Mouse (Mus musculus): Measurements from ENCODE around the gene Igsf21. TPM values are rescaled to one million over a fixed set of nuclear protein-coding genes. Genes with fewer than 3 reads are reported as not detected.

Igsf21 gene
- polyA plus RNA-seq, 1 experiment from 2014 or later, result not detected

DNA sequence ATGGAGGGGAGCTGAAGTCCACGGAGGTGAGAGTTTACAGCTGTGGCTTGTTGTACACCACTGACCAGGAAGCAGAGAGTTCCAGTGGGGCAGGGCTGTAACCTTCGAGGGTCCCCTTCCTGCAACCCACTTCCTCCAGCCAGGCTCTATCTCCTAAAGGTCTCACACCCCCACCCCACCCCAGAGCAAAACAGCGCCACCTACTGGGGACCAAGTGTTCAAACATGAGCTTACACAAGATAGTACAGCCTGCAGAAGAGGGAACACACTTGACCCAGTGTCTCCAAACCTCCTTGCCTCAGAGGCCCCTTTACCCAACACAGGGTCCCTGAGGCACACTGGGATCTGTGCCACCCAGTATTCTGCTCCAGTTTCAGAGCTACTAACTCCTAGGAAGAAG, 87.0 kb downstream of the Igsf21 start:
- Histone ChIP-seq H3K9me3 (replicated peaks; ENCODE audit: control insufficient read depth, low read length) (no peaks in the 10 kb centered on the region), H3K4me2 (ENCODE audit: low read depth, low read length) (no peak overlapping the region), H3K4me3 (ENCODE audit: low read depth, low read length) (no peak overlapping the region), H3K27ac (ENCODE audit: low read length) (no peak overlapping the region), H3K4me1 (ENCODE audit: control insufficient read depth, low read depth, low read length) (no peaks in the 10 kb centered on the region), H3K27me3 (ENCODE audit: control insufficient read depth, insufficient read depth, low read depth, low read length) (no peaks in the 10 kb centered on the region), H3K36me3 (ENCODE audit: control insufficient read depth, insufficient read depth) (no peaks in the 10 kb centered on the region), H3K9ac (ENCODE audit: low read depth, low read length) (no peak overlapping the region)
- WGBS (ENCODE audit: insufficient replicate concordance), result 19% methylated on average over 3 of the region's 3 CpGs
- ATAC-seq (ENCODE audit: low read depth), result no peak

DNA sequence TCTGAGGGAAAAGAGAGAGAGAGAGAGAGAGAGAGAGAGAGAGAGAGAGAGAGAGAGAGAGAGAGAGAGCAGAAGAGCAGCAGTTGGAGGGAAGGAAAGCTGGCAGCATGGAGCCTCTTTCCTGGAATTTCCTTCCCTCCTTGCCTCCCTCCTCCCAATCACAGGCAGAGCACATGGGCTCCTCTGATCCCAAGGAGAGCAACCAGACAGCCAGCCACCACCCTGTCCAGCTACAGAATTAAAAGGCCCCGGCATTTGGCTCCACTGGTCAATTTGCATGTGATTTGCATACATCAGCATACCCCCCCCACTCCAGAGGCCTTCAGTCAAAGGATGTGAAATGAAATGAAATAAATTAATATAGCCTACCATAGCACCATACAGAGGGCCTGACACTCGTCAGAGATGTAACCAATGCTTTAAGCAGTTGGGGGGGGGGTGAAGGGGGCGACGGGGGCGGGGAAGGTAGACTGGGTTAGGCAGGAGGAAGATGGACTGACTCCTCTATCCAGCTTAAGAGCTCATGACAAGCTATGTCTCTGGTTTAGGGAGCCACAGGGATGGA, 91.6 kb downstream of the Igsf21 start:
- Histone ChIP-seq H3K9me3 (replicated peaks; ENCODE audit: control insufficient read depth, low read length) (no peaks in the 10 kb centered on the region), H3K27ac (ENCODE audit: low read length) (no peak overlapping the region), H3K27me3 (ENCODE audit: control insufficient read depth, insufficient read depth, low read depth, low read length) (no peaks in the 10 kb centered on the region), H3K4me2 (ENCODE audit: low read depth, low read length) (no peak overlapping the region), H3K4me1 (ENCODE audit: control insufficient read depth, low read depth, low read length) (no peaks in the 10 kb centered on the region), H3K9ac (ENCODE audit: low read depth, low read length) (no peak overlapping the region), H3K36me3 (ENCODE audit: control insufficient read depth, insufficient read depth) (no peaks in the 10 kb centered on the region), H3K4me3 (ENCODE audit: low read depth, low read length) (no peak overlapping the region)
- ATAC-seq (ENCODE audit: low read depth), result no peak
- 54% methylated on average over 5 of the region's 5 CpGs for WGBS (ENCODE audit: insufficient replicate concordance)

DNA sequence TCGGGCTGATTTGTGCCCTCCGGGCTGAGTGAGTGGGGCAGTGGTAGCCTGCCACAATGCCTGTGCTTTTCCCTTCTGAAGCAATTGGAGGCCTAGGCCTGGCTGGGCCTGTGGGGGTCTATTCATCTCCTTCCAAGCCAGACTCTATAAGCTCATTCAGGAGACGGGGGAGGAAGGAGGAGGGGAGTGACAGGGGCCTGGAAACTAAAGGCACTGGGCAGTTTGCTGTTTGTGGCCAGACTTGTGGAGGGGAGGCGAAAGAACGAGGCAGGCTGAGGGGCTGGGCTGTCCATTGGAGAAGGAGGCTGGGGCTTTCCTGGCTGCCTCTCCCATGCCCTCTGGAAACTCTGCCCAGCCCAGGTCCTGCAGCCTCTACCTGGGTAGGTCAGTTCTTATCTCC, 92.1 kb downstream of the Igsf21 start:
- no peaks in the 10 kb centered on the region for H3K27me3 ChIP-seq (ENCODE audit: control insufficient read depth, insufficient read depth, low read depth, low read length)
- no peaks in the 10 kb centered on the region for H3K36me3 ChIP-seq (ENCODE audit: control insufficient read depth, insufficient read depth)
- no peak overlapping the region for H3K27ac ChIP-seq (ENCODE audit: low read length)
- no peak overlapping the region for H3K4me2 ChIP-seq (ENCODE audit: low read depth, low read length)
- WGBS (ENCODE audit: insufficient replicate concordance), result 62% methylated on average over 5 of the region's 5 CpGs
- no peak overlapping the region for H3K9ac ChIP-seq (ENCODE audit: low read depth, low read length)
- no peaks in the 10 kb centered on the region for H3K9me3 ChIP-seq (replicated peaks; ENCODE audit: control insufficient read depth, low read length)
- no peak for ATAC-seq (ENCODE audit: low read depth)
- H3K4me1 ChIP-seq (ENCODE audit: control insufficient read depth, low read depth, low read length), result no peaks in the 10 kb centered on the region
- no peak overlapping the region for H3K4me3 ChIP-seq (ENCODE audit: low read depth, low read length)

DNA sequence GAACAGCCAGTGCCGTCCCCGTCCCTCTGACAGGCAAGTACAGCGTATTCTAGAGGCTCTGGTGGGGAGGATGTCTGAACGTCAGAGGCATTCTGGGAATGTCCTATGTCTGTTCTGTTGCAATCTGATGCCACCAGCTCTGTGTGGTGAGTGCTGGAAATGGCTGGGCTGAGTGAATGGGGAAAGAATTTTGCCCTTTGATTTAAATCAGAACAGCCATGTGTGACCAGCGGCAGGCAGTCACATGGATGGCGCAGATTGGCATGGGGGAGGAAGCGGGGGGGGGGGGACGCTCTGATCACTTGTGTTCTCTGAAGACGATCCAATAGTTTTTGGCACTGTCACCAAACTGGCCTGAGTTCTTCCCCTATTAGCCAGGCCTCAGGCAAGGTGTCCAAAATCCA, 92.9 kb downstream of the Igsf21 start:
- ATAC-seq (ENCODE audit: low read depth), result no peak
- H3K36me3 ChIP-seq (ENCODE audit: control insufficient read depth, insufficient read depth), result no peaks in the 10 kb centered on the region
- WGBS (ENCODE audit: insufficient replicate concordance), result 56% methylated on average over 9 of the region's 9 CpGs
- H3K9ac ChIP-seq (ENCODE audit: low read depth, low read length), result no peak overlapping the region
- no peak overlapping the region for H3K4me3 ChIP-seq (ENCODE audit: low read depth, low read length)
- H3K4me1 ChIP-seq (ENCODE audit: control insufficient read depth, low read depth, low read length), result no peaks in the 10 kb centered on the region
- no peak overlapping the region for H3K4me2 ChIP-seq (ENCODE audit: low read depth, low read length)
- H3K9me3 ChIP-seq (replicated peaks; ENCODE audit: control insufficient read depth, low read length), result no peaks in the 10 kb centered on the region
- no peak overlapping the region for H3K27ac ChIP-seq (ENCODE audit: low read length)
- H3K27me3 ChIP-seq (ENCODE audit: control insufficient read depth, insufficient read depth, low read depth, low read length), result no peaks in the 10 kb centered on the region

DNA sequence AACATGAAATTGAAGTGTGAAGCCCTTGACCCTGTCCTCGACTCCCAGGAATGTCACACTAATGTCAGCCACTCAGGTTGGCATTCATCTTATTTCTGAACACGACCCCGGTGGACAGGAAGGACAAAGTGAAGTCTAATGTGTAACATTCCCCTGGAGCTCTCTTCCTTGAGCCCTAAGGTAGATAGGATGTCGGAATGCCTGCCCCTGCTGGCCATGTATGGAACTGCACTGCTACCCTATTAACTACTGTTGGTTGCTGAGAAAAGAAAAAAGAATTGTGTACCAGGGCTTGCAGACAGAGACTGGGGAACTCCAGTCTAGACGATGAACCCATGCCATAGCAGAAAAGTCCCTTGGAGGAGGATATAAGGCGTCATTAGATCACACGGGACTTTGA, 93.5 kb downstream of the Igsf21 start:
- no peak overlapping the region for H3K4me2 ChIP-seq (ENCODE audit: low read depth, low read length)
- no peak overlapping the region for H3K27ac ChIP-seq (ENCODE audit: low read length)
- ATAC-seq (ENCODE audit: low read depth), result no peak
- H3K36me3 ChIP-seq (ENCODE audit: control insufficient read depth, insufficient read depth), result no peaks in the 10 kb centered on the region
- WGBS (ENCODE audit: insufficient replicate concordance), result 21% methylated on average over 7 of the region's 7 CpGs
- no peaks in the 10 kb centered on the region for H3K4me1 ChIP-seq (ENCODE audit: control insufficient read depth, low read depth, low read length)
- H3K27me3 ChIP-seq (ENCODE audit: control insufficient read depth, insufficient read depth, low read depth, low read length), result no peaks in the 10 kb centered on the region
- no peaks in the 10 kb centered on the region for H3K9me3 ChIP-seq (replicated peaks; ENCODE audit: control insufficient read depth, low read length)
- no peak overlapping the region for H3K4me3 ChIP-seq (ENCODE audit: low read depth, low read length)
- no peak overlapping the region for H3K9ac ChIP-seq (ENCODE audit: low read depth, low read length)

DNA sequence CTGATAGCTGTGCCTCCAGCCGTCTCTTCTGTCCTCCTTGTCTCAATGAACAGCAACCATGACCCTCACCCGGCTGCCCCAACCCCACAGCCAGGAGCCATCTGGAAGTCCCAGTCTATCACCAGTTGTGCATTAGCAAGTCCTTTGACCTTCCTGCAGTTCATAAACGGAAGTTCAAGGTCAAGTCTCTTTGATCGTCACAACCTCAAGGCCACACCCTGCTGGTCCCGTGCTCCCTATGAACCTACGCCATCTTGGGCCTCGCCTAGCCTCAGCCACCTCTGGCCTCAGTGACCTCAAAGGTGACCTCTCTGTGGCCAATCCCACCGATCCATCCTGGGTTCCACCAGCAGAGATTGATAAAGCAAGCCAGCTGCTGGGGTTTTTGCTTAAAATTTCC, 96.9 kb downstream of the Igsf21 start:
- Histone ChIP-seq H3K36me3 (ENCODE audit: control insufficient read depth, insufficient read depth) (no peaks in the 10 kb centered on the region), H3K27me3 (ENCODE audit: control insufficient read depth, insufficient read depth, low read depth, low read length) (no peaks in the 10 kb centered on the region), H3K4me2 (ENCODE audit: low read depth, low read length) (no peak overlapping the region), H3K9me3 (replicated peaks; ENCODE audit: control insufficient read depth, low read length) (no peaks in the 10 kb centered on the region), H3K4me1 (ENCODE audit: control insufficient read depth, low read depth, low read length) (no peaks in the 10 kb centered on the region), H3K4me3 (ENCODE audit: low read depth, low read length) (no peak overlapping the region), H3K9ac (ENCODE audit: low read depth, low read length) (no peak overlapping the region), H3K27ac (ENCODE audit: low read length) (no peak overlapping the region)
- no peak for ATAC-seq (ENCODE audit: low read depth)
- WGBS (ENCODE audit: insufficient replicate concordance), result 67% methylated on average over 8 of the region's 8 CpGs

DNA sequence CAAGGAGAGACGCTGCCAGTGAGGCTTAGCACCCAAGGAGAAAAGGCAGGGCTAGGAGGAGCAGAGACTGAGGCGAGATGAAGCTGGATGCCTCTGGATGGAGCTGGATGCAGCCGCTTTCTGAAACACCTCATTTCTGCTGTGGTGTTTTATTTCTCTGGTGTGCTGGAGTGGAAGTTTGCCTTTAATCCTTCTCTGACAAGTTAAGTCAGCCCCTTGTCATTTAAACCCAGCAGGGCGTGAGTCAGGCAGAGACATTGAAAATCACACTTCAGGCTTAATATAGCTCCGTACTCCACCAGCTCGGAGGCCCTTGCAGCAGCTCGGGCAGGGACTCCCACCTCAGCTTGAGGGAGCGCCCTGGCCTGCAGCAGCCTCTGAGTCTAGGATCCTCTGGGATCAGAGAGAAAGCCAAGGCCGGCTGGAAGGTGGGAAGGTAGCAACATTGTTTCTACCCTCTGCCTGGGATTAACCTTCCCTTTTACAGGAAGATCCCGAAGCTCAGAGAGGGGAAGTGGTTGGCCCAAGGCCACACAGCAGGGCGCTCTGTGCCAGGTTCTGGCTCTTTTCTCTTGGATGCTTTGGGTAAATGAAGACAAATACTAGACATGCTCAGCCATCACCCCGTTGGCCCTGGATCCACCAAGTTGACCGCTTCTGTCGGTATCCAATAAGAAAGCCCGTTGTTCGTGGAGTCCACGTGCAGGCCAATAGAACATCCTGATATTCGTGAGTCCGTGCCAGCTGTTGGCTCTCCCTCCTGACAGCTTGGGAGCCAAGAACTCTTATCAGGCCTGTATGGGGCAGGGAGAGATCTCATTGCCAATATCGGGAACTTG, 98.5 kb downstream of the Igsf21 start:
- no peak overlapping the region for H3K4me3 ChIP-seq (ENCODE audit: low read depth, low read length)
- H3K4me2 ChIP-seq (ENCODE audit: low read depth, low read length), result no peak overlapping the region
- no peaks in the 10 kb centered on the region; the same call in 1 of the 2 replicates for H3K9me3 ChIP-seq (replicated peaks; ENCODE audit: control insufficient read depth, low read length)
- H3K27me3 ChIP-seq (ENCODE audit: control insufficient read depth, insufficient read depth, low read depth, low read length), result no peaks in the 10 kb centered on the region
- no peaks in the 10 kb centered on the region for H3K36me3 ChIP-seq (ENCODE audit: control insufficient read depth, insufficient read depth)
- H3K27ac ChIP-seq (ENCODE audit: low read length), result no peak overlapping the region
- WGBS (ENCODE audit: insufficient replicate concordance), result 62% methylated on average over 20 of the region's 20 CpGs
- no peak for ATAC-seq (ENCODE audit: low read depth)
- no peaks in the 10 kb centered on the region for H3K4me1 ChIP-seq (ENCODE audit: control insufficient read depth, low read depth, low read length)
- no peak overlapping the region for H3K9ac ChIP-seq (ENCODE audit: low read depth, low read length)

DNA sequence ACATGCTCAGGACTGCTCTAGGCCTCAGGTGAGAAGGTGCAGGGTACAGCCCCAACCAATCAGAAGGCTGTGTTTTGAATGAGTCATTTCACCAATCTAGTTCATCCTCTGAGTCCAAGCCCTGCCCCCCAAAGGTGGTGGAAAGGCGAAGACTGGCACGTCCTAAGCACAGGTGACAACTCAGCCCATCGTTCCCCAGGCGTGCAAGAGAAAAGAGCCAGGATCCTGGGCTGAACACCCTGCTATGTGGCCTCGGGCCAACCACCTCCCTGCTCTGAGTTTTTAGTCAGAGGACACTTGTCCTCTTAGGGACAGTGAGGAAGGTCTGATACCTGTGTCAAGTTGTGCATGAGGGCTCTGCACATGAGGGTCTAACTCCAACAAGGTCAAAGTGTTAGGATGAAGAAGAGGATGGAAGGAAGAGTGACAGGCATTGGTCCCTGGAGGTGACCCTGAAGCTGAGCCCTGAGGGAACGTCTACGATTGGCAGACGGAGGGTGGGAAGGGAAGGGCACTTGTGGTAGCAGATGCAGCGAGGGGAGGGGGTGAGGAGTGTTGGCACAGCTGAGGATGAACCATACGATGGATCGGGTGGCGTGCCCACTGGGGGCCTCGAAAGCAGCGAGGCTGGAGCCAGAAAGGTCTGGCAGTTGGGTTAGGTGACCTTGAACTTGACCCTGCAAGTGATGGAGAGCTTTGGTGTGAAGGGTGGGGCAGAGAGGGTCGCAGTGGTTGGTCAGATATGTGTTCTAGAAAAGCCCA, 99.3 kb downstream of the Igsf21 start:
- no peak overlapping the region for H3K4me2 ChIP-seq (ENCODE audit: low read depth, low read length)
- H3K27me3 ChIP-seq (ENCODE audit: control insufficient read depth, insufficient read depth, low read depth, low read length), result no peaks in the 10 kb centered on the region
- no peaks in the 10 kb centered on the region; the same call in 1 of the 2 replicates for H3K9me3 ChIP-seq (replicated peaks; ENCODE audit: control insufficient read depth, low read length)
- H3K9ac ChIP-seq (ENCODE audit: low read depth, low read length), result no peak overlapping the region
- no peaks in the 10 kb centered on the region for H3K36me3 ChIP-seq (ENCODE audit: control insufficient read depth, insufficient read depth)
- 63% methylated on average over 15 of the region's 15 CpGs for WGBS (ENCODE audit: insufficient replicate concordance)
- H3K4me3 ChIP-seq (ENCODE audit: low read depth, low read length), result no peak overlapping the region
- no peaks in the 10 kb centered on the region for H3K4me1 ChIP-seq (ENCODE audit: control insufficient read depth, low read depth, low read length)
- H3K27ac ChIP-seq (ENCODE audit: low read length), result no peak overlapping the region
- no peak for ATAC-seq (ENCODE audit: low read depth)
